Mouse (Mus musculus) MEL (cell line): ENCODE data around the gene Elf5. TPM values are rescaled to one million over a fixed set of nuclear protein-coding genes. Genes with fewer than 3 reads are reported as not detected.

ENCODE experiments used
- DNase-seq: peaks from one replicate; pipeline ENCODE4 v3.0.0; 2011; ENCODE audit warnings: low read depth, low spot score
- H3K27ac ChIP-seq: 2 replicates; pipeline ENCODE4 v1.5.1; 2012; ENCODE audit warnings: low read depth, mild to moderate bottlenecking, control low read depth, low read length, moderate library complexity; ENCODE audit not compliant: control insufficient read depth
- H3K27me3 ChIP-seq, 2 experiments: fragments of 150-350 bp in 1 of 2; sonication (generic) in 1 of 2; 2 replicates each; pipeline ENCODE4 v1.6.1; 2012; ENCODE audit warnings: low read length in 2 of 2, mild to moderate bottlenecking in 2 of 2, improper control_type of control experiment in 1 of 2, moderate library complexity in 1 of 2; ENCODE audit not compliant: insufficient read depth in 2 of 2, control insufficient read depth in 1 of 2
- H3K36me3 ChIP-seq, 2 experiments: 2 replicates each; pipeline ENCODE4 v1.6.1; 2012 to 2014; ENCODE audit warnings: low read length in 2 of 2, improper control_type of control experiment in 1 of 2, inconsistent platforms in 1 of 2, mild to moderate bottlenecking in 1 of 2; ENCODE audit not compliant: insufficient read depth in 2 of 2, control insufficient read depth in 1 of 2
- H3K4me1 ChIP-seq, 2 experiments: fragments of 150-350 bp in 1 of 2; sonication (generic) in 1 of 2; 2 replicates each; pipeline ENCODE4 v1.6.1; 2012; ENCODE audit warnings: low read length in 2 of 2, improper control_type of control experiment in 1 of 2, mild to moderate bottlenecking in 1 of 2; ENCODE audit not compliant: insufficient read depth in 2 of 2, control insufficient read depth in 1 of 2
- H3K4me3 ChIP-seq, 2 experiments: fragments of 150-350 bp in 1 of 2; sonication (generic) in 1 of 2; 2 replicates each; pipeline ENCODE4 v1.5.1; 2012; ENCODE audit warnings: low read depth in 2 of 2, low read length in 2 of 2, mild to moderate bottlenecking in 2 of 2, moderate library complexity in 2 of 2, control low read depth in 1 of 2, improper control_type of control experiment in 1 of 2; ENCODE audit not compliant: control insufficient read depth in 1 of 2, insufficient read depth in 1 of 2
- H3K79me2 ChIP-seq: 2 replicates; pipeline ENCODE4 v1.6.1; 2012; ENCODE audit warnings: mild to moderate bottlenecking, low read length, moderate library complexity; ENCODE audit not compliant: control insufficient read depth, poor library complexity, insufficient read depth
- H3K9ac ChIP-seq: 2 replicates; pipeline ENCODE4 v1.6.1; 2012; ENCODE audit warnings: low read depth, mild to moderate bottlenecking, control low read depth, low read length, moderate library complexity; ENCODE audit not compliant: control insufficient read depth, poor library complexity, severe bottlenecking
- H3K9me3 ChIP-seq: fragments of 150-350 bp; sonication (generic); replicated peaks from 2 replicates; pipeline ENCODE4 v1.6.1; 2012; ENCODE audit warnings: mild to moderate bottlenecking, low read length, improper control_type of control experiment, moderate library complexity; ENCODE audit not compliant: insufficient read depth
- BHLHE40 ChIP-seq: IDR thresholded peaks from 2 replicates; pipeline ENCODE4 v1.6.1; 2012; ENCODE audit warnings: low read depth, mild to moderate bottlenecking, inconsistent platforms, low read length, improper control_type of control experiment, borderline replicate concordance
- CHD1 ChIP-seq: IDR thresholded peaks from 2 replicates; pipeline ENCODE4 v1.6.1; 2012; ENCODE audit warnings: low read depth, mild to moderate bottlenecking, inconsistent platforms, low read length, improper control_type of control experiment
- CHD2 ChIP-seq: IDR thresholded peaks from 2 replicates; pipeline ENCODE4 v1.6.1; 2011; ENCODE audit warnings: low read length, improper control_type of control experiment
- CTCF ChIP-seq, 3 experiments: IDR thresholded peaks in 2 of 3; conservative IDR thresholded peaks in 1 of 3; 2 replicates each; pipeline ENCODE4 v1.5.1; 2011 to 2012; ENCODE audit warnings: low read length in 3 of 3, low read depth in 2 of 3, mild to moderate bottlenecking in 2 of 3, improper control_type of control experiment in 1 of 3, inconsistent platforms in 1 of 3, mixed read lengths in 1 of 3, moderate library complexity in 1 of 3; ENCODE audit not compliant: control insufficient read depth in 1 of 3, insufficient read depth in 1 of 3, poor library complexity in 1 of 3, severe bottlenecking in 1 of 3
- E2F4 ChIP-seq: IDR thresholded peaks from 2 replicates; pipeline ENCODE4 v1.6.1; 2011; ENCODE audit warnings: low read depth, low read length, improper control_type of control experiment, borderline replicate concordance
- EP300 ChIP-seq, 2 experiments: IDR thresholded peaks; 2 replicates each; pipeline ENCODE4 v1.6.1; 2011; ENCODE audit warnings: improper control_type of control experiment in 2 of 2, low read length in 2 of 2, low read depth in 1 of 2, mild to moderate bottlenecking in 1 of 2
- ETS1 ChIP-seq: IDR thresholded peaks from 2 replicates; pipeline ENCODE4 v1.6.1; 2012; ENCODE audit warnings: low read depth, mild to moderate bottlenecking, inconsistent platforms, low read length, improper control_type of control experiment, moderate library complexity
- GATA1 ChIP-seq: IDR thresholded peaks from 2 replicates; pipeline ENCODE4 v1.6.1; 2011; ENCODE audit warnings: low read depth, low read length, improper control_type of control experiment
- HCFC1 ChIP-seq: IDR thresholded peaks from 2 replicates; pipeline ENCODE4 v1.6.1; 2012; ENCODE audit warnings: low read depth, mild to moderate bottlenecking, inconsistent platforms, low read length, improper control_type of control experiment, moderate library complexity
- JUND ChIP-seq: IDR thresholded peaks from 2 replicates; pipeline ENCODE4 v1.6.1; 2011; ENCODE audit warnings: low read depth, mild to moderate bottlenecking, improper control_type of control experiment, low read length
- MAZ ChIP-seq: IDR thresholded peaks from 2 replicates; pipeline ENCODE4 v1.6.1; 2012; ENCODE audit warnings: low read depth, mild to moderate bottlenecking, inconsistent platforms, low read length, improper control_type of control experiment
- MEF2A ChIP-seq: IDR thresholded peaks from 2 replicates; pipeline ENCODE4 v1.6.1; 2014; ENCODE audit warnings: low read depth, mild to moderate bottlenecking, inconsistent platforms, low read length, improper control_type of control experiment; ENCODE audit not compliant: poor library complexity, insufficient replicate concordance, severe bottlenecking; ENCODE audit errors: extremely low read depth
- MXI1 ChIP-seq: IDR thresholded peaks from 2 replicates; pipeline ENCODE4 v1.6.1; 2011; ENCODE audit warnings: mild to moderate bottlenecking, low read depth, low read length, improper control_type of control experiment
- MYB ChIP-seq: IDR thresholded peaks from 2 replicates; pipeline ENCODE4 v1.6.1; 2011; ENCODE audit warnings: mild to moderate bottlenecking, low read depth, low read length, improper control_type of control experiment
- MYC ChIP-seq: IDR thresholded peaks from 2 replicates; pipeline ENCODE4 v1.6.1; 2011; ENCODE audit warnings: low read depth, mild to moderate bottlenecking, low read length, improper control_type of control experiment, moderate library complexity
- NELFE ChIP-seq: IDR thresholded peaks from 2 replicates; pipeline ENCODE4 v1.6.1; 2011; ENCODE audit warnings: low read depth, low read length, improper control_type of control experiment
- NRF1 ChIP-seq: IDR thresholded peaks from 2 replicates; pipeline ENCODE4 v1.6.1; 2014; ENCODE audit warnings: low read depth, mild to moderate bottlenecking, inconsistent platforms, low read length, improper control_type of control experiment, moderate library complexity; ENCODE audit not compliant: poor library complexity, insufficient read depth, severe bottlenecking
- POLR2A ChIP-seq, 2 experiments: IDR thresholded peaks; 2 replicates each; pipeline ENCODE4 v1.6.1; 2011 to 2012; ENCODE audit warnings: low read length in 2 of 2, mild to moderate bottlenecking in 2 of 2, control low read depth in 1 of 2, improper control_type of control experiment in 1 of 2, low read depth in 1 of 2, moderate library complexity in 1 of 2; ENCODE audit not compliant: control insufficient read depth in 1 of 2, insufficient read depth in 1 of 2, poor library complexity in 1 of 2
- POLR2AphosphoS5 ChIP-seq: IDR thresholded peaks from 2 replicates; pipeline ENCODE4 v1.6.1; 2012; ENCODE audit warnings: low read depth, borderline replicate concordance, mild to moderate bottlenecking, inconsistent platforms, low read length, moderate library complexity, mixed read lengths
- RAD21 ChIP-seq: IDR thresholded peaks from 2 replicates; pipeline ENCODE4 v1.6.1; 2011; ENCODE audit warnings: mild to moderate bottlenecking, low read depth, low read length, improper control_type of control experiment
- RCOR1 ChIP-seq: IDR thresholded peaks from 2 replicates; pipeline ENCODE4 v1.6.1; 2012; ENCODE audit warnings: low read depth, mild to moderate bottlenecking, inconsistent platforms, low read length, improper control_type of control experiment
- SIN3A ChIP-seq: IDR thresholded peaks from 2 replicates; pipeline ENCODE4 v1.6.1; 2012; ENCODE audit warnings: low read length, improper control_type of control experiment, inconsistent platforms
- TAL1 ChIP-seq: IDR thresholded peaks from 2 replicates; pipeline ENCODE4 v1.6.1; 2012; ENCODE audit warnings: mild to moderate bottlenecking, inconsistent platforms, low read length, moderate library complexity, mixed read lengths
- TBP ChIP-seq: IDR thresholded peaks from 2 replicates; pipeline ENCODE4 v1.8.0; 2011; ENCODE audit warnings: low read depth, low read length, improper control_type of control experiment
- TCF12 ChIP-seq: IDR thresholded peaks from 2 replicates; pipeline ENCODE4 v1.6.1; 2014; ENCODE audit warnings: low read depth, mild to moderate bottlenecking, inconsistent platforms, low read length, improper control_type of control experiment, moderate library complexity
- UBTF ChIP-seq: IDR thresholded peaks from 2 replicates; pipeline ENCODE4 v1.6.1; 2012; ENCODE audit warnings: low read depth, mild to moderate bottlenecking, inconsistent platforms, low read length, improper control_type of control experiment, moderate library complexity, borderline replicate concordance; ENCODE audit not compliant: insufficient read depth
- USF1 ChIP-seq: IDR thresholded peaks from 2 replicates; pipeline ENCODE4 v1.6.1; 2014; ENCODE audit warnings: low read depth, mild to moderate bottlenecking, inconsistent platforms, low read length, improper control_type of control experiment, moderate library complexity
- ZC3H11A ChIP-seq: IDR thresholded peaks from 2 replicates; pipeline ENCODE4 v1.6.1; 2012; ENCODE audit warnings: low read depth, mild to moderate bottlenecking, inconsistent platforms, low read length, improper control_type of control experiment
- ZMIZ1 ChIP-seq: IDR thresholded peaks from 2 replicates; pipeline ENCODE4 v1.6.1; 2012; ENCODE audit warnings: low read depth, mild to moderate bottlenecking, inconsistent platforms, low read length, improper control_type of control experiment, moderate library complexity
- ZNF384 ChIP-seq: IDR thresholded peaks from 2 replicates; pipeline ENCODE4 v1.6.1; 2012; ENCODE audit warnings: low read depth, mild to moderate bottlenecking, inconsistent platforms, low read length, improper control_type of control experiment
- polyA plus RNA-seq, 2 experiments: library from polyadenylated mRNA; stranded (reverse) in 1 of 2; unstranded in 1 of 2; fragments of >175 nt in 1 of 2; fragments of >200 nt in 1 of 2; gene quantifications; 2 replicates each; pipeline versions ENCODE4 v1.2.1 to v1.2.4; 2012; ENCODE audit warnings: low replicate concordance in 2 of 2, low read depth in 1 of 2; ENCODE audit not compliant: insufficient read length in 2 of 2, insufficient read depth in 1 of 2, missing spikeins in 1 of 2
- total RNA-seq: library from RNA; depleted of rRNA; stranded (reverse); fragments of 300-350 nt; gene quantifications from 2 replicates; pipeline ENCODE4 v1.2.3, GENCODE M21; 2012

Elf5 gene
- total and polyA plus RNA-seq, 3 experiments: 0.07 TPM; not detected in 2

GRCm38 (mm10) chr2:103423884-103424283 is 12.4 kb downstream of the Elf5 start:
- Histone ChIP-seq H3K4me1 (no peaks in the 10 kb centered on the region; a peak in 1 of 4 replicates), H3K9ac (no peak overlapping the region), H3K9me3 (no peaks in the 10 kb centered on the region), H3K27me3 (peaks cover 12 to 15% of the 10 kb centered on the region in 2 experiments), H3K36me3 (no peaks in the 10 kb centered on the region), H3K27ac (no peak overlapping the region), H3K79me2 (no peaks in the 10 kb centered on the region), H3K4me3 (no peak overlapping the region)
- no peak for DNase-seq
- TF ChIP-seq MAZ: no peak
- TF ChIP-seq MEF2A: no peak
- no peak for TF ChIP-seq POLR2A (IDR thresholded peaks at IDR 0.05; ENCODE audit: control insufficient read depth in 1 of 2, insufficient read depth in 1 of 2, low read depth in 1 of 2, low read length in 2 of 2, poor library complexity in 1 of 2)
- no peak for TF ChIP-seq CTCF (IDR thresholded peaks at IDR 0.05 in 2 of 3, conservative IDR thresholded peaks at IDR 0.05 in 1 of 3; ENCODE audit: control insufficient read depth in 1 of 3, insufficient read depth in 1 of 3, low read depth in 2 of 3, low read length in 3 of 3, poor library complexity in 1 of 3, severe bottlenecking in 1 of 3)

DNA sequence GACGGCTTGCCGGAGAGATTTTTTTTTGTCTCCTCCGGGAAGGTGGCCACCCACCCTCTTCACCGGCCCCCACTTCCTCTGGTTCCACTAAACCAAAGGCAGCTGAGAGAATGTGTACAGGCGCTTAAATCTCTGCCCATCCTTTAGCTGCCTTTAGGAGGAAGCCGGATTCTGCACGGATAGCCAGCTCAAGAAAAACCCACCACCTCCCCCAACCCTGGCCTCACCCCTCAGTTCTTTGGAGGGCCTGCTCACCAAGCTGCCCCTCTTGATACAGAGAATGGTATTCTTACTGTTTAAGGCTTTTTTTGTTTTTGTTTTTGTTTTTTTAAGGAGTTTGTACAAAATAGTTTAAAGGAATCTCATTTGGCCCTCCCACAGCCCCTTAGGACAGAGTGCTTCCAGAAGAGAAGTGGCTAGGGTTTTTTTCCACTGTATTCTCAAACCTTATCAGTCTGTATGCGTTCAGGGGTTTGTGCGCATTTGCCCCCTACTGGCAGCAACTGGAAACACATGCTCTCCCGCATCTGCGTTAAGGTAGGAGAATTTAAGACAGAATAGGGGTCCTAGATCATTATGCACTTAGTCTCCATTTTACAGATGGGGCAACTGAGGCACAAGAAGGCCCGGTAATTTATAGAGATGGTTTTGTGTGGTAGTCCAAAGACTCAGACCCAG is 13.0 kb downstream of the Elf5 start:
- H3K79me2 ChIP-seq: no peaks in the 10 kb centered on the region
- no peaks in the 10 kb centered on the region; a peak in 1 of 4 replicates for H3K4me1 ChIP-seq
- no peaks in the 10 kb centered on the region for H3K9me3 ChIP-seq
- H3K27me3 ChIP-seq: peaks cover 15 to 20% of the 10 kb centered on the region in 2 experiments
- H3K27ac ChIP-seq: no peak overlapping the region
- peak; percentile 73 for DNase-seq
- no peak overlapping the region for H3K4me3 ChIP-seq
- H3K36me3 ChIP-seq: no peaks in the 10 kb centered on the region
- H3K9ac ChIP-seq: no peak overlapping the region
- TF ChIP-seq MYB (no peak), RAD21 (peak; percentile 67), UBTF (no peak), EP300 (IDR thresholded peaks at IDR 0.05; ENCODE audit: low read depth in 1 of 2, low read length in 2 of 2) (no peak), SIN3A (no peak), ZNF384 (peak; percentile 71), CTCF (IDR thresholded peaks at IDR 0.05 in 2 of 3, conservative IDR thresholded peaks at IDR 0.05 in 1 of 3; ENCODE audit: control insufficient read depth in 1 of 3, insufficient read depth in 1 of 3, low read depth in 2 of 3, low read length in 3 of 3, poor library complexity in 1 of 3, severe bottlenecking in 1 of 3) (peak; percentile 81 to 93 (median 86)), BHLHE40 (no peak), MXI1 (no peak), ETS1 (no peak), POLR2AphosphoS5 (no peak), GATA1 (peak; percentile 79), RCOR1 (no peak), TCF12 (no peak), NELFE (no peak), E2F4 (no peak), JUND (no peak), MYC (0 out of 2 replicates have a peak, but pooled peaks have one; percentile 48), NRF1 (peak; percentile 42; the same call in 1 of the 2 replicates), ZC3H11A (peak; percentile 41; the same call in 1 of the 2 replicates), ZMIZ1 (no peak), TAL1 (no peak), MEF2A (no peak), HCFC1 (no peak), CHD1 (no peak), USF1 (no peak), TBP (no peak), CHD2 (no peak)
